Mouse (Mus musculus) small intestine, adult 2 months (tissue): Measurements from ENCODE around the gene Rbm20.

Experiments
- CTCF ChIP-seq: fragments of 200-500 bp; IDR thresholded peaks from 2 replicates; pipeline ENCODE4 v1.5.1; 2012; ENCODE audit warnings: low read depth, mild to moderate bottlenecking, control low read depth, inconsistent platforms, low read length, moderate library complexity, mixed read lengths; ENCODE audit not compliant: insufficient replicate concordance, insufficient read length; ENCODE audit errors: extremely low read depth
- POLR2A ChIP-seq: fragments of 200-500 bp; IDR thresholded peaks from 2 replicates; pipeline ENCODE4 v1.6.1; 2012; ENCODE audit warnings: low read depth, mild to moderate bottlenecking, control low read depth, inconsistent platforms, low read length, moderate library complexity

DNA sequence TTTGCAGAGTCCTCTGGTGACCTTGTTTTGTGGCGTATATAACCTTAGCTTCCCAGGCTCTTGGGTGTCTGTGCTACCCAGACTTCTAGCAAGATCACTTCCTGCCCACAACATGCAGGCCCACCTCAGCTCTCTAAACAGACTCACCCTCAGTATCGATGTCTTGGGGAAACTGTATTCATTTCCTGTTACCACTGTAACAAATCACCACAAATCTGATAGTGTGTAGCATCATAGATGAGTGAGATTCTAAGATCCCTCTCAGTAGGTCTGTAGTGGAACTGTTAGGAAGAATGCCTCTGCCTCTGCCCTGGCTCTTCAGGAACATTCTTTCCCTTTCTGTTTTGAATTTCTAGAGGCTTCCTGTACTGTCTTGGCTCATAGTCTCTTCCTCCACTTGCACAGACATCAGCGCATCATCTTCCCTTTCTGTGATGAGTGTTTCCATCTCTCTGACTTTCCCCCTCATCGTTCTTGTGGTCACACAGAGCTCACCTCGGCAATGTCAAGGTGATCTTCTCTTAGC, 130.2 kb downstream of the Rbm20 start:
- TF ChIP-seq CTCF (no peak), POLR2A (no peak)
